Mouse (Mus musculus) gastrocnemius, adult 2 months (tissue): ENCODE measurements at regions not wholly inside any gene's neighbourhood (a gene's known extent, or its start where the extent isn't known, plus 50 kb on each side); places are given as distances from the start of the nearest gene placed in this dataset.
A peak's percentile ranks its signal among the peaks of the same experiment; 100 is the strongest.

Experiments
- DNase-seq: peaks from one replicate; pipeline ENCODE4 v3.0.0; 2022
- H3K27ac ChIP-seq: fragments of 200-600 bp; 2 replicates; pipeline ENCODE4 v1.8.1; 2022; ENCODE audit warnings: mild to moderate bottlenecking
- H3K4me3 ChIP-seq: fragments of 200-600 bp; 2 replicates; pipeline ENCODE4 v1.8.1; 2022; ENCODE audit warnings: mild to moderate bottlenecking, moderate library complexity
- CTCF ChIP-seq: fragments of 200-600 bp; IDR thresholded peaks from 2 replicates; pipeline ENCODE4 v1.8.1; 2022; ENCODE audit warnings: antibody characterized with exemption, mild to moderate bottlenecking, moderate library complexity
- intact Hi-C: fragments of 180-260 bp; cut with DNase I; formaldehyde crosslinking; loops from one replicate; pipeline ENCODE4 v1.15.1; 2025

DNA sequence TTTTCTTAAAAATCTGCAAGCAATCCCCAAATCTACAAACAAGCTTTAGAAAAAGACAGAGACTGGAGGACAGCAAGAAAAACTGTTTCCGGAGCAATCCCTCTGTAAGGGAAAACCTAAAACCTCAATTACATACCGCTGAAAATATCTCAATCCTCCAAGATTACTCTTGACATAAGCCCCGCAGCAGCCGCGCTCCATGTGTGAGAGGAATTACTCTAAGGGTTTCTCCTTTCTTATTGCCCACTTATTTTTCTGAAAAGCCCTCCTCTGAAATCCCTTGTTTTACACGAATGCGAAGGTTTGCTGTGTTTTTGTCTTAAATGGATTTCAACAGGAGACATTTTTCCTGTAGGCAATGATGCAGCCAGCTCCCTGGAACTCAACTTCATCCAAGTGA is 80.3 kb downstream of the Insig2 start:
- Histone ChIP-seq H3K4me3 (no peak overlapping the region), H3K27ac (no peak overlapping the region)
- DNase-seq, result no peak
- intact Hi-C loops, result no loop called here
- no peak for TF ChIP-seq CTCF

DNA sequence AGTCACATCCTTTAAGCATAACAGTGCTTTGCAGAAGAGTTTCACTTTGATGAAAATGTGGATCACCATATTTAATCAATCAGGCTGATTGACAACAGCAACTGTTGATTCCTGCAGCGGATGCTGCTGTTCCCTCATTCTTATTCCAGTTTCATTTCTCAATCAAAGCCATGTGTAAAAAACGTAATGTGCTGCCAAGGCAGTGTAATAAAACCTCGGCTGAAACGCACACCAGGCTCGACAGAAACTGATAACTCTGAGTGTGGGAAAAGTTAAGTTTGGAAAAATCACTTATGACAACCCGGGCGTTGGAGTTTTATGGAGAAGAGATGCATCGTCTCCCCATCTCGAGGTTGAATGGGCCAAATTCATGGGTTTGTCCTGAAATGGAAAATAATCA is 78.2 kb downstream of the Insig2 start:
- DNase-seq, result no peak
- no peak overlapping the region for H3K27ac ChIP-seq
- intact Hi-C loops, result no loop called here
- H3K4me3 ChIP-seq, result peak overlapping the region; percentile 53
- no peak for TF ChIP-seq CTCF
